Mouse (Mus musculus) lung, embryonic 14.5 days (tissue): ENCODE measurements around the gene Dlgap1. TPM values are rescaled to one million over a fixed set of nuclear protein-coding genes. Genes with fewer than 3 reads are reported as not detected.

ENCODE experiments used
- ATAC-seq: fragments of 200-750 bp; cut with Nextera tagmentation; 2 replicates; pipeline ENCODE4 v1.8.0; 2017; ENCODE audit warnings: mild to moderate bottlenecking, moderate TSS enrichment, moderate library complexity; ENCODE audit not compliant: insufficient read depth
- DNase-seq: peaks from one replicate; pipeline ENCODE4 v3.0.0-alpha.2; 2015
- H3K27ac ChIP-seq: fragments of 300-500 bp; sonication (generic); 2 replicates; pipeline ENCODE4 v1.5.1; 2014; ENCODE audit warnings: low read depth, mild to moderate bottlenecking, moderate library complexity
- H3K27me3 ChIP-seq: fragments of 300-500 bp; sonication (generic); 2 replicates; pipeline ENCODE4 v1.6.1; 2014; ENCODE audit warnings: low read length, control low read depth; ENCODE audit not compliant: insufficient read depth
- H3K36me3 ChIP-seq: fragments of 300-500 bp; sonication (generic); 2 replicates; pipeline ENCODE4 v1.6.1; 2014; ENCODE audit warnings: control low read depth; ENCODE audit not compliant: insufficient read depth
- H3K4me1 ChIP-seq: fragments of 300-500 bp; sonication (generic); 2 replicates; pipeline ENCODE4 v1.6.1; 2014; ENCODE audit warnings: antibody characterized with exemption, control low read depth; ENCODE audit not compliant: insufficient read depth
- H3K4me2 ChIP-seq: fragments of 300-500 bp; sonication (generic); 2 replicates; pipeline ENCODE4 v1.6.1; 2014; ENCODE audit warnings: mild to moderate bottlenecking
- H3K4me3 ChIP-seq: fragments of 300-500 bp; sonication (generic); 2 replicates; pipeline ENCODE4 v1.5.1; 2014; ENCODE audit warnings: low read depth, low read length
- H3K9ac ChIP-seq: fragments of 300-500 bp; sonication (generic); 2 replicates; pipeline ENCODE4 v1.6.1; 2014
- H3K9me3 ChIP-seq: fragments of 300-500 bp; sonication (generic); 2 replicates; pipeline ENCODE4 v1.6.1; 2016; ENCODE audit warnings: low read depth, low read length, control low read depth
- CTCF ChIP-seq: IDR thresholded peaks from 2 replicates; pipeline ENCODE4 v1.5.1; 2016; ENCODE audit warnings: antibody characterized with exemption, low read depth
- WGBS: fragments of 180-500 bp; shearing (Covaris S2); extraction: QIAGEN DNeasy Blood & Tissue Kit; methylation state at CpG from one replicate; pipeline ENCODE4 v1.1.7; 2014; 5-methylcytosine and 5-hydroxymethylcytosine counted together
- polyA plus RNA-seq: library from polyadenylated mRNA; unstranded; fragments of >200 nt; fragmentation: Nextera tagmentation; extraction: Ambion mirVana; gene quantifications from 2 replicates; pipeline ENCODE4 v1.2.1, GENCODE M21; 2014

Dlgap1 gene
- polyA plus RNA-seq, 1 experiment from 2014 or later, result 1.1 TPM

DNA sequence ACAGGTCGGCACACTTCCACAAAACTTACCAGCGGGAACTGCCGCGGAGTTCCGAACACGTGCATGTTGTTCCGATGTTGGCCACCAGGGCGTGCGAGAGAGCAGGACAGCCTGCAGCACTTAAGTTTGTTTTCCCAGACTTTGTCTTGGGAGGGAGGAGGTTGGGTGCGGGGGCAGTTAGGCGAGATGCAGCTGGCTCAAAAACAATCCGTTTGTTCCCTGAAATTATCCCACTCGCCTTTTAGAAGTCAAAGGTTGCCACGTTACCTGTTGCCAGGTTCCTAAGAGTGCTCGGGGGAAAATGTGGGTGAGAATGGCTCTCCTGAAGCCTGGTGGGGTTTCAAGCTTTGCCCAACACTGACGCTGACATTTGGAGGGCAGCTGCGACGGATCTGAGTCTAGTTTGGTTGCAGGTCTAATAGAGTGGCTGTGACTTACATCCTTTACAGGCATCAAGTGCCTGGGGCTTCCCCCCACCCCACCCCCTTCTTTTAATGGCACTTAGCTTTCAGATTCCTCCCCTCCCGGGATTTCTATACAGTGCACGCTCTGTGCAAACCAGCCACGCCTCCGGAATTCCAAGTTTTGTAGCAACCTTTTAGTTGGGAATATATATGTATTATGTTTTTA lies 786.3 kb downstream of the Dlgap1 start:
- H3K9me3 ChIP-seq, result no peaks in the 10 kb centered on the region
- peak overlapping the region; percentile 92 for H3K27ac ChIP-seq
- peak; percentile 99 for TF ChIP-seq CTCF
- H3K36me3 ChIP-seq, result no peaks in the 10 kb centered on the region
- peak overlapping the region; percentile 88 for H3K4me2 ChIP-seq
- peak overlapping the region; percentile 41 for H3K4me3 ChIP-seq
- 0 out of 2 replicates have a peak, but pooled peaks cover 11% of the 10 kb centered on the region for H3K4me1 ChIP-seq
- ATAC-seq (peak; percentile 75), DNase-seq (peak; percentile 98)
- no peaks in the 10 kb centered on the region for H3K27me3 ChIP-seq
- under 1% methylated on average over 22 of the region's 22 CpGs for WGBS
- H3K9ac ChIP-seq, result peak overlapping the region; percentile 48

DNA sequence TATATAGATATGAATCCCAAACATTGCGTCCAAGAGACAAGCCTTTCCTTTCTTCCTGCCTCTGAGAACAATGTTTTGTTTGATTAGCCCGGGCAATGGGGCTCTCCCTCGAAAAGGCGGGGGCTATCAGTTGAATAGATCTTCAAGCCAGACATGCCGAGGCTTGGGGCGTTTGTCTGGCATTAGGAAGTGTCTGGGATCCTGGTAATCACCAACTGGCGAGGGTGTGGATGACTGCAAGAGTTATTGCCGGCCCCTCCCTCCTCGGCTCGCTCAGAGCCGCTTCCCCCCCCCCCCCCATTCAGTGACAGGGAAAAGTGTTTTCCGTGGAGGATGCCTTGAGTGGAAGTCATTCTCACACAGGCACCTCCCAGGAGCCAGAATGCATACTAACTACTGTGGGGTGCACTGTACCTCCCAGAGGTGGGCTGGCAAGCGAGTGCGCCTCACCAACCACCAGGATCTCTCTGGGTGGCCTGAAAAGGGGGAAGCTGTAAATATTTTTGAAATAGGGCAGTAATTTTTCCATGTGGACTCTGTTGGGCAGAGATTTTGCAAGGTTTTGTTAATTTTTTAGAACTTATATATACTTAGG lies 786.9 kb downstream of the Dlgap1 start:
- H3K4me2 ChIP-seq, result peak overlapping the region; percentile 88
- 0 out of 2 replicates have a peak, but pooled peaks cover 9% of the 10 kb centered on the region for H3K4me1 ChIP-seq
- DNase-seq, result no peak
- H3K9ac ChIP-seq, result peak overlapping the region; percentile 48
- no peaks in the 10 kb centered on the region for H3K27me3 ChIP-seq
- WGBS, result 4% methylated on average over 13 of the region's 14 CpGs
- no peak for TF ChIP-seq CTCF
- no peaks in the 10 kb centered on the region for H3K9me3 ChIP-seq
- peak overlapping the region; percentile 41 for H3K4me3 ChIP-seq
- ATAC-seq, result peak; percentile 35
- H3K36me3 ChIP-seq, result no peaks in the 10 kb centered on the region
- H3K27ac ChIP-seq, result peak overlapping the region; percentile 92

DNA sequence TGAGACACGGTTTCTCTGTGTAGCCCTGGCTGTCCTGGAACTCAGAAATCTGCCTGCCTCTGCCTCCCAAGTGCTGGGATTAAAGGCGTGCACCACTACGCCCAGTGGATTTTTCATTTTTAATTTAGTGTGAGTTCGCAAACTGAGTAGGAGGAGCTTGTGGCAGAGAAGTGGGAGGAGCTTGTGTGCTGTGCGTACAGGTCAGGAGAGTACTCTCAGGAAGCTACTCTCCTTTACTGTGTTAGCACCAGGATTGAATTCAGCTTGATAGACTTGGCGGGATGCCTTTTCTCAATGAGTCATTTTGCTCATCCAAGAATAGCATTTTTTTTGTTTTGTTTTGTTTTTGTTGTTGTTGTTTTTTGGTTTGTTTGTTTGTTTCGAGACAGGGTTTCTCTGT lies 793.1 kb downstream of the Dlgap1 start:
- Histone ChIP-seq H3K4me1 (no peaks in the 10 kb centered on the region), H3K9me3 (no peaks in the 10 kb centered on the region), H3K27me3 (no peaks in the 10 kb centered on the region), H3K9ac (no peak overlapping the region), H3K4me3 (no peak overlapping the region), H3K4me2 (no peak overlapping the region), H3K36me3 (no peaks in the 10 kb centered on the region), H3K27ac (no peak overlapping the region)
- WGBS, result 91% methylated on average over 7 of the region's 7 CpGs
- ATAC-seq, result no peak
- DNase-seq, result no peak
- TF ChIP-seq CTCF, result no peak

DNA sequence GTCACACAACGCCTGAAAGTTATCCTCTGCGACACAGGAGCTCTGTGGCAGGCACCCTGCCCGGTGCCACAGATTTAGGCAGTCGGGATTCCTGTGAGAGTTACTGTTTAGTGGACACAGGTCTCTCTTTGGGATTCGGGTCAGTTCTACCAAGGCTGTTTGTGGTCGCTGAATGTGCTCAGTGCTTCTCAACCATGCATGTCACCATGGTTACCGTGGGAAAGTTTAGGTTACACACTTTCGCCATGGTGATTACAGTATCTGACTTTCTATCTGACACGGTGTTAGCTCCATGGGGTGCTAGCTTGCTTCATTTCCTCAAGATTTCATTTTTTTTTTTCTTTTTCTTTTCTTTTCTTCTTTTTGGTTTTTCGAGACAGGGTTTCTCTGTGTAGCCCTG lies 793.8 kb downstream of the Dlgap1 start:
- no peaks in the 10 kb centered on the region for H3K9me3 ChIP-seq
- no peaks in the 10 kb centered on the region for H3K27me3 ChIP-seq
- DNase-seq (no peak), ATAC-seq (no peak)
- H3K4me1 ChIP-seq, result no peaks in the 10 kb centered on the region
- TF ChIP-seq CTCF, result no peak
- H3K9ac ChIP-seq, result no peak overlapping the region
- no peak overlapping the region for H3K4me3 ChIP-seq
- no peak overlapping the region for H3K27ac ChIP-seq
- no peak overlapping the region for H3K4me2 ChIP-seq
- 86% methylated on average over 10 of the region's 10 CpGs for WGBS
- H3K36me3 ChIP-seq, result no peaks in the 10 kb centered on the region

DNA sequence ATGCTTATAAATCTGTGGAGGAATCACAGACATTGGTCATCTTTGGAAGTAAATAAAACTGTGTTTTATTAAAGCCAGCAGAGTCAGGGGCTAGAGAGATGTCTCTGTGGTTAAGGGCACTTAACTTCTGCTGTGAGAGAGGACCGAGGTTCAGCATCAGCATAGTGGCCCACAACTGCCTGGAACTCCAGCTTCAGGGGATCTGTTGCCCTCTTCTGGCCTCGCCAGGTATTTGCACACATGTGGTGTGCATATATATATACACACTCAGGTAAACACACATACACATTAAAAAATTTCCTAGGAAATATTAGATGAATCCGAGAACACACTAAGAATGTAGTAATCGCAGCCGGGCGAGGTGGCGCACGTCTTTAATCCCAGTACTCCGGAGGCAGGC lies 796.5 kb downstream of the Dlgap1 start:
- ATAC-seq, result no peak
- Histone ChIP-seq H3K27me3 (no peaks in the 10 kb centered on the region), H3K4me3 (no peak overlapping the region), H3K27ac (no peak overlapping the region), H3K9ac (no peak overlapping the region), H3K4me1 (no peaks in the 10 kb centered on the region), H3K9me3 (no peaks in the 10 kb centered on the region), H3K36me3 (no peaks in the 10 kb centered on the region), H3K4me2 (no peak overlapping the region)
- DNase-seq, result no peak
- 94% methylated on average over 9 of the region's 9 CpGs for WGBS
- no peak for TF ChIP-seq CTCF

DNA sequence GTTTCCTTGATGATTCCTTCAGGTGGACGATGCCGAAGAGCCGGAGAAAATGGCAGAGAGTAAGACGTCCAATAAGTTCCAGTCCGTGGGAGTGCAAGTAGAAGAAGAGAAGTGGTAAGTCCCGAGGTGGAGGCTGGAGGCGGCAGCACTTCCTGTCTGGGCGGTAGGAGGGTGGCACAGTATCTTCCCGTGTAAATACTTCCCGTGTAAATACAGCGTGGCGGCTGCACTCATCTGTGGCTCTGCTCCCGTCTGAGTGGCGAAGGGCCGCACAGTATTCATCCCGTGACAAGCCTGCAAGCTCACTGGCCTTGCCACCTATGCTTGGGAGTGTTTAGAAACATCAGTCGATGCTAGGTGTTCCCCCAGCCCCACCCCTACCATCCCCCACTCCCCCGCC lies 797.1 kb downstream of the Dlgap1 start:
- Histone ChIP-seq H3K4me3 (no peak overlapping the region), H3K4me1 (no peaks in the 10 kb centered on the region), H3K4me2 (no peak overlapping the region), H3K27me3 (no peaks in the 10 kb centered on the region), H3K9me3 (no peaks in the 10 kb centered on the region), H3K36me3 (no peaks in the 10 kb centered on the region), H3K9ac (no peak overlapping the region), H3K27ac (no peak overlapping the region)
- TF ChIP-seq CTCF, result no peak
- ATAC-seq (no peak), DNase-seq (no peak)
- 67% methylated on average over 18 of the region's 18 CpGs for WGBS

DNA sequence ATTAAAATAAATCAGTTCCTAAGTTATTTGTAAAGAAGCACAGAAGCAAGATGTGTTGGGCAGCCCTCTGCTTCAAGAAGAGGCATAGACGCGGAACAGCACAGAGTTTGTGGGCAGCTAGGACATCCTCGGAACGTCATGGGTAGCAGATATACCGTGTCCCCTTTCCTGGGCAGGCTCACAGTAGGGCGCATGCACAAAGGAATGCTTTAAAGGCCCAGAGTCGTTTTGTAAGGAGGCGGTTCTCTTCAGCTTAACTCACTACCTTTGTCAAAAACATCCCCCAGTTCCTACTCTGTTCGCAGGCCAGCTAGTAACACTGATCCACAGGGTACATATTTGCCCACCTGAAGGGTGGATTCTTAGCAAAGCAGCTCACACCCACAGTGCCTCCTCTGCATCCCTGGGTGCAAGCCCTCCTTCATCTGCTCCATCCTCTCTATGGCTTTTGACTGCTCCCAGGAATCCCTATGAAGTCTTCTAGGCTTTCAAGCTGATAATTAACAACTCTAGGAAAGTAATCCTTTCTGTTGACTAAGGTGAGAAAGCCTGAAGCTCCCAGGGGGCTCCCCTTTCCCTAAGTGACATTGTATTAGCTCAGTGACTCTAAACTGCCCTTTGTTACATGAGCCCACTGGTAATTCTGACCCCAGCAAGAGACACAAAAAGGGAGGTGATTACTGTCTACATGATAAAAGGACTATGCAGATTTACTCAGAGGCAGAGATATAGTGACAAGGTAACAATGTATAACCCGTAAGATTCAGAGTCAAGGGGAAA lies 803.4 kb downstream of the Dlgap1 start:
- peak overlapping the region; percentile 5; the same call in 1 of the 2 replicates for H3K4me2 ChIP-seq
- no peaks in the 10 kb centered on the region for H3K27me3 ChIP-seq
- DNase-seq (no peak), ATAC-seq (no peak; the same call in 1 of the 2 replicates)
- no peaks in the 10 kb centered on the region for H3K36me3 ChIP-seq
- H3K27ac ChIP-seq, result peak overlapping the region; percentile 47
- H3K4me1 ChIP-seq, result no peaks in the 10 kb centered on the region
- 18% methylated on average over 10 of the region's 10 CpGs for WGBS
- H3K4me3 ChIP-seq, result no peak overlapping the region
- no peak for TF ChIP-seq CTCF
- H3K9me3 ChIP-seq, result no peaks in the 10 kb centered on the region
- no peak overlapping the region for H3K9ac ChIP-seq
